Mouse (Mus musculus) frontal cortex, postnatal 14 days (tissue): Measurements from ENCODE around the gene Noxa1.

ENCODE experiments used
- DNase-seq, 2 experiments: peaks; one replicate each; pipeline ENCODE4 v3.0.0; 2022; ENCODE audit warnings: low spot score in 2 of 2

Noxa1 gene

GRCm38 (mm10) chr2:25095109-25095850, at the start of gene Noxa1:
TSS of gene Noxa1 (minus strand) at chr2:25095149.
- DNase-seq = no peak

GRCm38 (mm10) chr2:25141921-25142320, 47.0 kb upstream of the Noxa1 start:
- no peak for DNase-seq

GRCm38 (mm10) chr2:25141185-25141584, 46.2 kb upstream of the Noxa1 start:
- DNase-seq = no peak

- DNase-seq = no peak
Observed at GRCm38 (mm10) chr2:25137832-25138231, 42.9 kb upstream of the Noxa1 start.

- no peak for DNase-seq
Observed at GRCm38 (mm10) chr2:25131601-25132000, 36.7 kb upstream of the Noxa1 start.

- DNase-seq = no peak
Observed at GRCm38 (mm10) chr2:25128072-25128471, 33.1 kb upstream of the Noxa1 start.

- no peak for DNase-seq
Observed at GRCm38 (mm10) chr2:25127206-25127605, 32.3 kb upstream of the Noxa1 start.

- DNase-seq = peak; percentile 30 to 55
Observed at GRCm38 (mm10) chr2:25126011-25127010, 31.4 kb upstream of the Noxa1 start.

GRCm38 (mm10) chr2:25125146-25125545, 30.2 kb upstream of the Noxa1 start:
- DNase-seq = no peak

GRCm38 (mm10) chr2:25124411-25124810, 29.5 kb upstream of the Noxa1 start:
- DNase-seq = no peak

- DNase-seq = no peak
Observed at GRCm38 (mm10) chr2:25123527-25123926, 28.6 kb upstream of the Noxa1 start.

- DNase-seq = no peak
Observed at GRCm38 (mm10) chr2:25122666-25123065, 27.7 kb upstream of the Noxa1 start.

GRCm38 (mm10) chr2:25120963-25121362, 26.0 kb upstream of the Noxa1 start:
- no peak for DNase-seq

GRCm38 (mm10) chr2:25115442-25115841, 20.5 kb upstream of the Noxa1 start:
- DNase-seq = no peak

GRCm38 (mm10) chr2:25114308-25114707, 19.4 kb upstream of the Noxa1 start:
- no peak for DNase-seq

- no peak for DNase-seq
Observed at GRCm38 (mm10) chr2:25111184-25111791, 16.3 kb upstream of the Noxa1 start.

- no peak for DNase-seq
Observed at GRCm38 (mm10) chr2:25110505-25111183, 15.7 kb upstream of the Noxa1 start.

- DNase-seq = no peak
Observed at GRCm38 (mm10) chr2:25109487-25109886, 14.5 kb upstream of the Noxa1 start.

GRCm38 (mm10) chr2:25106045-25106444, 11.1 kb upstream of the Noxa1 start:
- no peak for DNase-seq

- DNase-seq = no peak
Observed at GRCm38 (mm10) chr2:25104122-25104521, 9.2 kb upstream of the Noxa1 start.

GRCm38 (mm10) chr2:25099703-25100102, 4.8 kb upstream of the Noxa1 start:
- no peak for DNase-seq

GRCm38 (mm10) chr2:25098956-25099355, 4.0 kb upstream of the Noxa1 start:
- peak in 1 of 2 experiments; percentile 30 for DNase-seq
